Mouse (Mus musculus): ENCODE measurements around the gene Vmn2r19.

- TF ChIP-seq CTCF (IDR thresholded peaks at IDR 0.05; ENCODE audit: low read depth) = no peak
- TF ChIP-seq EP300 (IDR thresholded peaks at IDR 0.05; ENCODE audit: low read depth) = no peak
Measured at GRCm38 (mm10) chr6:123308033-123308432, at the start of gene Vmn2r19.

Data from heart, postnatal 0 days (tissue).